Mouse (Mus musculus): Measurements from ENCODE around the gene Homez. TPM values are rescaled to one million over a fixed set of nuclear protein-coding genes. Genes with fewer than 3 reads are reported as not detected.

Homez gene
- polyA plus RNA-seq, 1 experiment from 2014 or later: 10.7 TPM

GRCm38 (mm10) chr14:54876539-54877047, 5.8 kb upstream of the Homez start:
- ATAC-seq (ENCODE audit: low FRiP score) (peak; percentile 91), DNase-seq (ENCODE audit: low spot score) (peak; percentile 92)
- peak overlapping the region; percentile 86 for H3K9ac ChIP-seq
- no peaks in the 10 kb centered on the region for H3K9me3 ChIP-seq (ENCODE audit: control insufficient read depth, low read length)
- WGBS: under 1% methylated on average over 65 of the region's 72 CpGs
- H3K4me2 ChIP-seq (replicated peaks): peak overlapping the region; percentile 92
- H3K27ac ChIP-seq: peak overlapping the region; percentile 95
- H3K27me3 ChIP-seq (ENCODE audit: control insufficient read depth, insufficient read depth, low read length): peaks cover 6% of the 10 kb centered on the region; the same call in 1 of the 2 replicates
- H3K4me3 ChIP-seq (replicated peaks; ENCODE audit: low read length): peak overlapping the region; percentile 71
- peaks cover 8% of the 10 kb centered on the region; the same call in 1 of the 2 replicates for H3K4me1 ChIP-seq (replicated peaks; ENCODE audit: control insufficient read depth, insufficient read depth, low read length)
- H3K36me3 ChIP-seq (replicated peaks; ENCODE audit: control insufficient read depth, insufficient read depth): peaks cover 7% of the 10 kb centered on the region

GRCm38 (mm10) chr14:54875844-54876538, 5.2 kb upstream of the Homez start:
- peak overlapping the region; percentile 71 for H3K4me3 ChIP-seq (replicated peaks; ENCODE audit: low read length)
- WGBS: 2% methylated on average over 35 of the region's 36 CpGs

DNA sequence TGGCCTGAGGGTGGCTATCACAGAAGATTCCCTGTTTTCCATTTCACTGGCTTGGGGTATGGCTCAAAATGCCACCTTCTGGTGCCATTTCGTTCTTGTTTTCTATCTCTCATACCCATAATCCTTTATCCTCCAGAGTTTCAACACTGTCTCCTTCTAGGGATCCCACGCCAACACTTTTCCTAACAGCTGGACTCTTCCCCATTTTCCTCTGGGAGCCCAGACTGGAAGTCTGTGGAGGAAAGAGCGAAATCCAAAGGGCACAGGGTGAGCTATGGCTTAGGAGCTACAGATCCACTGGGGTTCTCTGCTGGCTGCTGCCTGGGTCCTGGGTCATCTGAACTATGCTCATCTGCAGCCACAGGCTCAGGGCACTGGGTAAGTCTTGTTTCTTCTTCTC, 3.4 kb upstream of the Homez start:
- Histone ChIP-seq H3K9me3 (ENCODE audit: control insufficient read depth, low read length) (no peaks in the 10 kb centered on the region), H3K4me1 (replicated peaks; ENCODE audit: control insufficient read depth, insufficient read depth, low read length) (peaks cover 8% of the 10 kb centered on the region; the same call in 1 of the 2 replicates), H3K9ac (no peak overlapping the region), H3K4me3 (replicated peaks; ENCODE audit: low read length) (no peak overlapping the region), H3K27ac (no peak overlapping the region), H3K36me3 (replicated peaks; ENCODE audit: control insufficient read depth, insufficient read depth) (peaks cover 7% of the 10 kb centered on the region), H3K4me2 (replicated peaks) (no peak overlapping the region), H3K27me3 (ENCODE audit: control insufficient read depth, insufficient read depth, low read length) (peaks cover 6% of the 10 kb centered on the region; the same call in 1 of the 2 replicates)
- 89% methylated on average over 3 of the region's 3 CpGs for WGBS
- ATAC-seq (ENCODE audit: low FRiP score) (no peak), DNase-seq (ENCODE audit: low spot score) (no peak)

More at GRCm38 (mm10) chr14:54875844-54876538, 5.2 kb upstream of the Homez start:
- ATAC-seq (ENCODE audit: low FRiP score): peak; percentile 74
- Histone ChIP-seq H3K36me3 (replicated peaks; ENCODE audit: control insufficient read depth, insufficient read depth) (peaks cover 7% of the 10 kb centered on the region), H3K27me3 (ENCODE audit: control insufficient read depth, insufficient read depth, low read length) (peaks cover 6% of the 10 kb centered on the region; the same call in 1 of the 2 replicates), H3K27ac (peak overlapping the region; percentile 95), H3K4me1 (replicated peaks; ENCODE audit: control insufficient read depth, insufficient read depth, low read length) (peaks cover 8% of the 10 kb centered on the region; the same call in 1 of the 2 replicates), H3K9ac (peak overlapping the region; percentile 86), H3K4me2 (replicated peaks) (peak overlapping the region; percentile 92), H3K9me3 (ENCODE audit: control insufficient read depth, low read length) (no peaks in the 10 kb centered on the region)
- peak; percentile 25 for DNase-seq (ENCODE audit: low spot score)

DNA sequence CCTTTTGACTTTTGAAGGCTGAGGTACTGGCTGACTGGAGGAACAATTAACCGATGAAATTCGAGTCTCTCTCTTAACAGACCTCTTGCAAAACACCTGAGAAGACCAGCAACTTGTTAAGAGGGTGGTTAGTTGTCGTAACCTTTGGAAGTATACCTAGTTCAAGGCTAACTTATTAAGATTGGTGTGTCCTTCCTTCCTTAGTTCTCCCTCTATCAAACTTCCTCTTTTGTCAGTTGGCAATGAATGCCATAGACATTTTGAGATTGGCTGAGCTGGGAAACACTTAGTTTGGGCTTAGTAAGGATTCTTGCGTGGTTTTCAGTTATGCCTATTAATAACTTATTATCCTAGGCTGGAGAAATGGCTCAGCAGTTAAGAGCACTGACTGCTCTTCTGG, 2.7 kb downstream of the Homez start:
- no peaks in the 10 kb centered on the region for H3K27me3 ChIP-seq (ENCODE audit: control insufficient read depth, insufficient read depth, low read length)
- H3K4me2 ChIP-seq (replicated peaks): no peak overlapping the region
- H3K27ac ChIP-seq: no peak overlapping the region
- ATAC-seq (ENCODE audit: low FRiP score) (no peak), DNase-seq (ENCODE audit: low spot score) (no peak)
- no peak overlapping the region for H3K4me3 ChIP-seq (replicated peaks; ENCODE audit: low read length)
- peaks cover 7% of the 10 kb centered on the region for H3K36me3 ChIP-seq (replicated peaks; ENCODE audit: control insufficient read depth, insufficient read depth)
- WGBS: 93% methylated on average over 4 of the region's 4 CpGs
- peaks cover 5% of the 10 kb centered on the region for H3K4me1 ChIP-seq (replicated peaks; ENCODE audit: control insufficient read depth, insufficient read depth, low read length)
- no peaks in the 10 kb centered on the region for H3K9me3 ChIP-seq (ENCODE audit: control insufficient read depth, low read length)
- H3K9ac ChIP-seq: no peak overlapping the region

- no peak overlapping the region for H3K4me3 ChIP-seq (replicated peaks; ENCODE audit: low read length)
- no peak overlapping the region for H3K9ac ChIP-seq
- WGBS: 63% methylated on average over 5 of the region's 5 CpGs
- peaks cover 7% of the 10 kb centered on the region for H3K4me1 ChIP-seq (replicated peaks; ENCODE audit: control insufficient read depth, insufficient read depth, low read length)
- no peak overlapping the region for H3K27ac ChIP-seq
- no peak overlapping the region for H3K4me2 ChIP-seq (replicated peaks)
- no peak for ATAC-seq (ENCODE audit: low FRiP score)
- no peaks in the 10 kb centered on the region for H3K27me3 ChIP-seq (ENCODE audit: control insufficient read depth, insufficient read depth, low read length)
- peaks cover 2% of the 10 kb centered on the region; the same call in 1 of the 2 replicates for H3K36me3 ChIP-seq (replicated peaks; ENCODE audit: control insufficient read depth, insufficient read depth)
- H3K9me3 ChIP-seq (ENCODE audit: control insufficient read depth, low read length): no peaks in the 10 kb centered on the region
- DNase-seq (ENCODE audit: low spot score): no peak
These were observed 3.8 kb downstream of the Homez start for GRCm38 (mm10) chr14:54866936-54867335.

DNA sequence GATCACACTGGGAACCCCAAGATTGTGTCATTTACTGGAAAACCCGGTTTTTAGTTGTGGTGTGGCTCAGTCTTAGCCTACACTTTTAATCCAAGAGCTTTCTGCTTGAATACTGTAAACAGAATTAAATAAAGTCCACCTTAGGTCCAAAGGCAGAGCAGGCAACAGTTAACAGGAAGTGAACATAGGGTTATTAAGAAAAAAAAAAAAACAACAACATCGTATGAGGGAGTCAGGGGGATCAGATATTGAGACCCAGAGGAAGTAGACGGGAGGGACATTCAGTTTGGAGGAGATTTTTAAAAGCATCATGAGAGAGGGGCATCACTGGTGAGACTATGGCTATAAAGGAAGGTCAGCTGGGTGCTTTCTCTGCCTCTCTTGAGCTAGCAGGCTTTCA, 4.5 kb downstream of the Homez start:
- Histone ChIP-seq H3K4me1 (replicated peaks; ENCODE audit: control insufficient read depth, insufficient read depth, low read length) (peaks cover 7% of the 10 kb centered on the region), H3K9ac (no peak overlapping the region), H3K9me3 (ENCODE audit: control insufficient read depth, low read length) (no peaks in the 10 kb centered on the region), H3K36me3 (replicated peaks; ENCODE audit: control insufficient read depth, insufficient read depth) (no peaks in the 10 kb centered on the region), H3K4me2 (replicated peaks) (no peak overlapping the region), H3K27me3 (ENCODE audit: control insufficient read depth, insufficient read depth, low read length) (no peaks in the 10 kb centered on the region), H3K4me3 (replicated peaks; ENCODE audit: low read length) (no peak overlapping the region), H3K27ac (no peak overlapping the region)
- WGBS: 82% methylated on average over 3 of the region's 3 CpGs
- no peak for ATAC-seq (ENCODE audit: low FRiP score)
- DNase-seq (ENCODE audit: low spot score): no peak

GRCm38 (mm10) chr14:54865626-54866025, 5.1 kb downstream of the Homez start:
- ATAC-seq (ENCODE audit: low FRiP score) (no peak), DNase-seq (ENCODE audit: low spot score) (no peak)
- Histone ChIP-seq H3K9me3 (ENCODE audit: control insufficient read depth, low read length) (no peaks in the 10 kb centered on the region), H3K4me3 (replicated peaks; ENCODE audit: low read length) (no peak overlapping the region), H3K27me3 (ENCODE audit: control insufficient read depth, insufficient read depth, low read length) (no peaks in the 10 kb centered on the region), H3K9ac (no peak overlapping the region), H3K4me2 (replicated peaks) (no peak overlapping the region), H3K36me3 (replicated peaks; ENCODE audit: control insufficient read depth, insufficient read depth) (no peaks in the 10 kb centered on the region), H3K4me1 (replicated peaks; ENCODE audit: control insufficient read depth, insufficient read depth, low read length) (peaks cover 7% of the 10 kb centered on the region), H3K27ac (no peak overlapping the region)
- WGBS: 87% methylated on average over 5 of the region's 5 CpGs

- no peaks in the 10 kb centered on the region for H3K9me3 ChIP-seq (ENCODE audit: control insufficient read depth, low read length)
- peak; percentile 32; the same call in 1 of the 2 replicates for ATAC-seq (ENCODE audit: low FRiP score)
These were observed 6.3 kb downstream of the Homez start for GRCm38 (mm10) chr14:54864313-54865036.

More at GRCm38 (mm10) chr14:54864313-54865036, 6.3 kb downstream of the Homez start:
- Histone ChIP-seq H3K27ac (peak overlapping the region; percentile 77), H3K27me3 (ENCODE audit: control insufficient read depth, insufficient read depth, low read length) (no peaks in the 10 kb centered on the region), H3K9ac (peak overlapping the region; percentile 90; the same call in 1 of the 2 replicates), H3K4me3 (replicated peaks; ENCODE audit: low read length) (peak overlapping the region; percentile 83), H3K4me1 (replicated peaks; ENCODE audit: control insufficient read depth, insufficient read depth, low read length) (peaks cover 7% of the 10 kb centered on the region), H3K4me2 (replicated peaks) (peak overlapping the region; percentile 66), H3K36me3 (replicated peaks; ENCODE audit: control insufficient read depth, insufficient read depth) (no peaks in the 10 kb centered on the region)
- no peak for DNase-seq (ENCODE audit: low spot score)
- 18% methylated on average over 21 of the region's 21 CpGs for WGBS
